Mouse (Mus musculus): ENCODE measurements around the gene Paqr7. TPM values are rescaled to one million over a fixed set of nuclear protein-coding genes. Genes with fewer than 3 reads are reported as not detected.
A peak's percentile ranks its signal among the peaks of the same experiment; 100 is the strongest.
"Not testable (repeated sequence)": the region's sequence is repeated elsewhere in the genome, so short reads cannot be mapped to it uniquely, and the experiment has no call there.

Paqr7 gene
- total RNA-seq, 2 experiments from 2014 or later: 3.9 to 5.4 TPM

DNA sequence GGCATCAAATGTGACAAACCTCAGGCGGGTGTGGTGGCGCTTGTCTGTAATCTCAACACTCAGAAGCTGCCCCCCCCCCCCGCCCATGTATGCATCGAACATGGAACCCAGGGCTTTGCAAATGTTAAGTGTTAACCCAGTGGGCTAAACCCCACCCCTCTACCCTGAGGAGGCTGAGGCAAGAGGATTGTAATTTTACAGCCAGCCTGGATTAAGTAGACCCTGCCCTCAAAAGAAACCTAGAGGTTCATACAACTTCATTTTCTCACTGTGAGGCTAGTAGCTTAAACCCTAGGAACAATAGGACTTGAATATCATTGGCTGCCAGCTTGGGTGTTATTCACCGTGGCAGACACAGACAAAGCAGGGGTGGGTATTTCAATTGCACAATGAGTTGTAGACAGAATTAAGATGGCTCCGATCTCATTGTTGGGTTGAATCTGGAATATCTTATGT is 27.1 kb upstream of the Paqr7 start:
- intact Hi-C loops (cut with DNase I; ENCODE audit: low total_unique reads): no loop called here
- DNase-seq: no peak

DNA sequence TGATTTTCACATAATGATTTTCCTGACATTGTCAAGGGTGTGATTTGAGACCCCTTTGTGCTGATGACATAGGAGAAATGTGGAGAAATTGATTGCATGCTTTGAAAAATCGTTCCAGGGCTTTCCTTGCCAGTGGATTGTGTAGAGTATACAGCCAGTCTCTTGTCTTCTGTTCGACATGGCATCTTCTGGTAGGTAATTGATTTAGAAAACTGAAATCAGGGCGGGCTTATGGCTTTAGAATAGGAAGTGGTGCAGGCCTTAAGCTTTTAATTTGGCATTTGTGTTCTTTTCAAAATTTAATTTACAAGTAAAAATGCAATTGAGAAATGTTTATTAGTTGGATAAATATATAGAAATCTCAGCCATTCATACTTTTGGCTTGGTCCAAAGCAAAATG is 26.5 kb upstream of the Paqr7 start:
- intact Hi-C loops (cut with DNase I; ENCODE audit: low total_unique reads): no loop called here
- no peak for DNase-seq

DNA sequence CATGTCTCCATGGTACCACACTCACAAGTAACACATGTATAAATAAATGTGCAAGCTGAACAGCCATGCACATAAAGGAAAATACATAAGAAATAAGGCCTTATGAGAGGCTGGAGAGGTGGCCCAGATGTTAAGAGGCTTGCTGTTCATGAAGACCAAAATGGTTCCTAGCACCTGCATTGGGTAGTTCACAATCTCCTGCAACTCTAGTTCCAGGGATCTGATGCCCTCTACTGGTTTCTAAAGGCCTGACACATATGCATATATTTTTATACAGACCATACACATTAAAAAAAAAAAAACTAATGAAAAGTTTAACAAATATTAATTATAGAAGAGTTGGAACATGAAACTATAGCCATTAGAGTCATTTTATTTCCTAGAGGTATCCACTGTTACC is 25.0 kb upstream of the Paqr7 start:
- DNase-seq: no peak
- intact Hi-C loops (cut with DNase I; ENCODE audit: low total_unique reads): no loop called here

DNA sequence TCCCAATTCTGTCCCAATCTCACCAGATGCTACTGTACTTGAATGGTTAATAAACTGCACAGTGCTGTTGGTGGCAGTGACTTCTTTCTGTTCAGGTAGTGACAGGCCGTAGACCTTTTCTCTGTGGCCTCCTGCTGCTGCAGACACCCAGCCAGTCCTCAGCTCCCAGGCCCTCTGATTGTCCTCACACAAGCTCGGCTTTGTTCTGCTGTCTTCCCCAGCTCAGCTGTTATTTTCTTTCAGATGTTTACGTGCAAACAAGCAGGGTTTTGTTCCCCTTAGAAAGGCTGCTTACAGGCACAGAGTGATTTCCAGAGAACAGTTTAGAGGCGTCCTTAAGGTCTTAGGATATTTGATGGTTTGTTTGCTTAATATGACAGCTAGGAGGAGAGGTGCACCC is 22.7 kb upstream of the Paqr7 start:
- intact Hi-C loops (cut with DNase I; ENCODE audit: low total_unique reads): no loop called here
- DNase-seq: no peak

DNA sequence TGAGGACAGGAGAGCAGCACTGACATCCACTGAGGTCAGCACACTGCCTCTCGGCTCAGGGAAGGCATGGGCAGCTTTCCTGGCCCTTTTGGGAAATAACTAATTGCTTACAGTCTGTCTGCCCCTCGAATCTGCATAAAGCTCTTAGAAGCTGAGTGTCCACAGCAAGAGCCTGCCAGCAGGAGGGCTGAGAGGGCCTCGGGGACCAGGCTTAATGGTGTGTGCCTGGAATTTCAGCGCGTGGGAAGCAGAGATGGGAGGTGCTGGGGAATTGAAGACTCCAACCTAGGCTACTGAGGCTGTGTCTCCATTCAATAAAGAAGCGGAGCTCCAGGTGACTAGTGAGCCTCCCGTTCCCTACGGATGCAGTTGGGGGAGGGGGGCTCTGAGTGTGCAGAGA is 22.3 kb upstream of the Paqr7 start:
- DNase-seq: no peak
- intact Hi-C loops (cut with DNase I; ENCODE audit: low total_unique reads): no loop called here

DNA sequence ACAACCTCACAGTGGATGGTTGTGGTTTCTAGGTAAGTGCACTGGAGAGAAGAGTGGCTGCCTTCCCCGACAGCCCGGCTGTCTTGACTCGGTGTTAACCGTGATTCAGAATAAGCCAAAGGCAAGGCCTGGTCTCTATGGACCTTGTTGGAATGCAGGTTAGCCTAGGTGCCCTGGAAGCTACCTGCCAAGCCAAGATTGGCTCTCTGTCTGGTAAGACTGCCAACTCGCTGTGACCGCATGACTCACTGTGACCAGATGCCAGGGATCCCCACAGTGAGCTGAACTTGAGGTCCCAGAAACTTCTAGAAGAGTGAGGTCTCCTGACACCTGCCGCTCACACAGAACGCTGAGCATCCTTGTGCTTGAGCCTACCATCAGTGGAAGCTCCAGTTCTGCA is 19.6 kb upstream of the Paqr7 start:
- intact Hi-C loops (cut with DNase I; ENCODE audit: low total_unique reads): no loop called here
- DNase-seq: no peak

DNA sequence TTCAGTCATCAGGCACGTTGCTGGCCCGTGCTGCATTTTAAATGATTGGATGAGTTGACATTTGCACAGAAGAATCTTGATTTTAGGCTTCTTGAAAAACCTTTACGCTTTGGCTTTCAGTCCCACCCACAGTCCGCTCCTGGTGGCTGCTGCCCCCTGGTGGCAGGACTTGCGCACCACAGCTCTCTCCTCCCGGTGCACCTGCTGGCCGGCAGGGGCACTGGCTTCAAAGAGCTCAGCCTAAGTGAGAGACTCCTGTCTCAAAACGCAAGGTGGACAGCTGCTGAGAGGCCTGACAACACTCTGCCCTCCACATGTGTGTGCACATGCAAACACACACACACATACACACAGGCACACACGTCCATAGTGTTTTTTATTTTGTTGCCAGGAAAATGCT is 18.5 kb upstream of the Paqr7 start:
- DNase-seq: peak; percentile 88
- intact Hi-C loops (cut with DNase I; ENCODE audit: low total_unique reads): loop anchor here (2.0 kb wide), 1 partner anchor 83 kb away; no protein-coding TSS in a partner anchor

DNA sequence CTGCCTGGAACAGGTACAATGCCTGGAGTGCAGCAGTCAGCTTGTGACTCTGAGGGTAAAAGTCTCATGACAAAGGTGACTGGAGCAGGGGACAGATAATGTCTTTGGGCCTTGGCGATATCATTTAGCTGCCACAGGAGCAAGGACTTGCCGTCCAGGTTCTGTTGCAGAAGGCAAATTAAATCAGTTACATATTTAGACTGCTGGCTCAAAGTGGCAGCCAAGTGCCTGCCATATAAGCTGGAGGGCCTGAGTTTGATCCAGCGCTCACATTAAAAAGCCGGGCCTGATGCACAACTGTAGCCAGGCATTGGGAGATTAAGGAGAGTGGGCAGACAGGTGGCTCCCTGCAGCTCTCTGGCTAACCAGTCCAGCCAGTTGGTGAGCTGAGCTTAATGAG is 16.7 kb upstream of the Paqr7 start:
- no peak for DNase-seq
- intact Hi-C loops (cut with DNase I; ENCODE audit: low total_unique reads): loop anchor here (2.0 to 10.0 kb wide), 2 partner anchors 85 to 225 kb away; partner anchors contain the start of gene Grrp1

DNA sequence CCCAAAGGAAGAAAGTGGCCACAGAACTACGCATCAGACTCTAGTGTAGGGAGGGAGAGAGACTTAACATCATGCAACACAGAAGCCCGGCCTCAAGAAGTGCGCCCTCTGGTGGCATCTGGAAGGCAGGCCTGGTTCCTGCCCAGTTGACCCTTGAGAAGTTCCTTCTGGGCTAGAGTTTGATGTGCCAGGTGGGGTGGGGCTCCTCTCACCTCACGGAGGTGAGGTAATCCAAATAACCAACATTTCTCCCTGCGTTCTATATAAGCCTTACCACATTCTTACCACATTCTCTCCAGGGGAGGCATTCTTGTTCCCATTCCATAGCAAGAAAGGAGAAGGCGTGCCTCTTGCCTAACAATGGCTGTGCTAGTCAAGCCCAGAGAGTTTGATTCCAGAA is 15.6 kb upstream of the Paqr7 start:
- intact Hi-C loops (cut with DNase I; ENCODE audit: low total_unique reads): loop anchor here (10.0 kb wide), 1 partner anchor 226 kb away; the partner anchor contains the start of gene Grrp1

DNA sequence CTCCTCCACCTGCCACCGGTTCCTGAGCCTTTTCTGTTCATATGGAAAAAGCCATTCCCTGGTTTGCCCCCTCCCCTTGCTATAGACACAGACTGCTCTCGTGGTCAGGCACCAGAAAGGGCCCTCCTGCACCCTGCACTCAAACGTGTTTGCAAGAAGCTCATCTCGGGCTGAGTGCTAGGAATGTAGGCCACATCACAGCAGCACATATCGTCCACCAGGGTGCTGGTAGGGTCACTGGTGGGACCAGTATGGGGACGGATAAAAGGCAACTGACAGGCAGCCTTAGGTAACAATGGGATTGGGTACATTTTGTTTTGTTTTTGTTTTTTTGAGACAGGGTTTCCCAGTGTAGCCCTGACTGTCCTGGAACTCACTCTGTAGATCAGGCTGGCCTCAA is 15.2 kb upstream of the Paqr7 start:
- DNase-seq: no peak
- intact Hi-C loops (cut with DNase I; ENCODE audit: low total_unique reads): loop anchor here (10.0 kb wide), 1 partner anchor 226 kb away; the partner anchor contains the start of gene Grrp1

More for the DNA sequence above, 15.6 kb upstream of the Paqr7 start:
- DNase-seq: peak; percentile 75

DNA sequence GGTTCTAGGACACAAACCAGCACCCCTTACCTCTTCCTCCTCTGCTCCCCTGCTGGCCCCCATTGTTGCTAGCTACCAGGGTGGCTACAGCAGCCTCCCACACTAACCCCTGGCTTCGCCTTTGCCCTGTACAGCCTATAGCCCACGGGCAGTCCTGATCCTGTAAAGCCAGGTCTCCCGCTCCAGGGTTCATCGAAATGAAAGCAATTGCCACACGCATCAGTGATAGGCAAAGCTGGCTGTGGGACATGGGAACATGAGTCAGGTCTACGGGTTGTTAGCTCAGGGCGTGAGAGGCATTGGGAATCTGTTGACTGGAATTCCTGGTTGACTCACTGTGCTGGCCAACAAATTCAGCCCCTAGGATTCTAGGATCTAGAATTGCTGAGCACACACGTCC is 14.1 kb upstream of the Paqr7 start:
- DNase-seq: no peak
- intact Hi-C loops (cut with DNase I; ENCODE audit: low total_unique reads): loop anchor here (10.0 kb wide), 1 partner anchor 228 kb away; the partner anchor contains the start of gene Grrp1

DNA sequence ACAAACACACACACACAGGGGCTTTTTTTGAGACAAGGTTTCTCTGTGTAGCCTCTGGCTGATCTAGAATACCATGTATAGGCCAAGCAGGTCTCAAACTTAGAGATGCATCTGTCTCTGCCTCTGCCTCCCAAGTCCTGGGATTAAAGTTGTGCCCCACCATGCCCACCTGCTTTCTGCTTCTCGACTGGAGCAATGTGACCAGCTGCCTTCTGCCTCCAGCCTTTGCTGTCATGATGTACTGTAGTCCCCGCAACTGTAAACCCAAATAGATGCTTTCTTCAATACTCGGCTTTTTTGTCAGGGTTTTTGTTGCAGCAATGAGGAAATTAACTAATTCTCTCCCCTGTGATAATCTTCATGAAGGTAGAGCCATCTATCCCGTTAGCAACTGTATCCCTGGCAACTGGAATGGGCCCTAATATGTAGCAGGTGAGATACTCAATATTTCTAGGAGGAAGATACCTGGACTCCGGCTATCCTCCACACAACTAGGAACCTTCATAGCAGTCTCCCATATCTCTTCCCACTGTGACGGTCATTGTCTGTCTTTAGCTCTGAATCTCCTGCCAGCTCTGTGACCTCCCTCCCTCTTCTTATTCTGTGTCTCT is 13.3 kb upstream of the Paqr7 start:
- DNase-seq: no peak
- intact Hi-C loops (cut with DNase I; ENCODE audit: low total_unique reads): loop anchor here (10.0 kb wide), 1 partner anchor 228 kb away; the partner anchor contains the start of gene Grrp1

DNA sequence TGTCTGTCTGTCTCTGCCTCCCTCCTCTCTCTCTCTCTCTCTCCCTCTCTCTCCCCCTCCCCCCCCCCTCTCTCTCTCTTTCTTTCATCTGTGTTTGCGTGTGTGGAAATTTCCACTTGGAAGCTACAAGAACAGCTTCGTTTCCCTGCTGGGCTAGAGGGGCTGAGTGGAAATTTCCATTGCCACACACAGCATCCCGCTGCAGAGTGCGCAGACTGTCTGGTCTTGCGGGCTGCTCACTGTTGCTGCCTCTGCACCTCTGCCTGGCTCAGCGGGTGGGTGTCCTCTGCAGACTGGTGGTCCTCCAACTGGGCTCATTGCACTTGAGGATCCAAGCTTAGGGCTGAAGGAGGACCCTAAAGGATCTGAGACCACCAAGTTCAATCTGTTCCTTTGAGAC is 12.8 kb upstream of the Paqr7 start:
- intact Hi-C loops (cut with DNase I; ENCODE audit: low total_unique reads): loop anchor here (10.0 kb wide), 1 partner anchor 229 kb away; the partner anchor contains the start of gene Grrp1
- no peak for DNase-seq

DNA sequence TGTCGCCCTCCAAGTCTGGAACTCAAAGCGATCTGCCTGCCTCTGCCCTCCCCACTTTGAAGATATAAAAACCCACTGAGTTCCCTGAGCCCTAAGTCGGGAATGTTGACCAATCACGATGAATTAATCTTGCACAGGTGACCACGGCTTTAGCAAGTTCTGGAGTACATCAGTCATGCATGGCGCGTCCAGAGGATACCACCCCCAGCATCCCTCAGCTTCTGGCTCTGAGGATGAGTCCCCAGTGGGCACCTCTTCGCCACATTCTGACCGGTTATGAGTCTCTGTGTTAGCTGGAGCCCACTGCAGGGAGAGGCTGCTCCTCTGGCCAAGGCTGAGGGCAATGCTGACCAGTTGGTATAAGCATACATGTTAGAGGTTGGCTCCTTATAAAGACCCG is 12.3 kb upstream of the Paqr7 start:
- intact Hi-C loops (cut with DNase I; ENCODE audit: low total_unique reads): loop anchor here (10.0 kb wide), 1 partner anchor 229 kb away; the partner anchor contains the start of gene Grrp1
- DNase-seq: no peak

DNA sequence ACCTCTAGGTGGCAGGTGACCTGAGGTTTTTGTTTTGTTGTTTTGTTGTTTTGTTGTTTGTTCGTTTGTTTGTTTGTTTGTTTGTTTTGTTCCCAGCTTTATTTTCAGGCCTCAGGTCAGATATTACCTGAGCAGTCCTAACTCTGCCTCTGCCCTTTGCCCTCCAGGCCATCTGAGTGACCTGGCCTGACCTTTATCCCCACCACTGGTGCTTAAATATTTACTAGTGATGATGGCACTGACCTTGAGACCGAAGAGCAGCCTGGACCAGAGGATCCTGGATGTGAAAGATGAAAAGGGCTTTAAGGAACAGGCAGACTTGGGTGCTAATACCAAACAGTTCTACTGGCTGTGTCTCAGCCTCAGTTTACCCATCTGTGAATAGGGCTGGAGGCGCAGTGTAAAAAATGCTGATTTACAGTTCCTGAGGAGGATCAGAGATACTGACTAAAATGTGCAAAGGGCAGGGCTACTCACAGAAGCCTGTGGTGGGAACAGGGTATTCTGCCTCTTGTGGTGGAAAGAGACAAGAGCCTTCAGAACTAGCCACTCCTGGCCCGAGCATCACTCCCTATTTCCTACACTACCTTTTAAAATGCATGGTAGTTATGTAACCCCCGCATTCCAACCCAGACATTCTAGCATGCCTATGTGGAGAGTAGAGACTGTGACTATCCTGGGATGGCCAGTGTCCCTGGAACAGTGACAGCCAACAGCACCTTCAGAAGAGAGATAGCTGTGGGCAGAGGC is 11.2 kb upstream of the Paqr7 start:
- intact Hi-C loops (cut with DNase I; ENCODE audit: low total_unique reads): loop anchor here (10.0 kb wide), 1 partner anchor 231 kb away; the partner anchor contains the start of gene Grrp1
- DNase-seq: no peak

DNA sequence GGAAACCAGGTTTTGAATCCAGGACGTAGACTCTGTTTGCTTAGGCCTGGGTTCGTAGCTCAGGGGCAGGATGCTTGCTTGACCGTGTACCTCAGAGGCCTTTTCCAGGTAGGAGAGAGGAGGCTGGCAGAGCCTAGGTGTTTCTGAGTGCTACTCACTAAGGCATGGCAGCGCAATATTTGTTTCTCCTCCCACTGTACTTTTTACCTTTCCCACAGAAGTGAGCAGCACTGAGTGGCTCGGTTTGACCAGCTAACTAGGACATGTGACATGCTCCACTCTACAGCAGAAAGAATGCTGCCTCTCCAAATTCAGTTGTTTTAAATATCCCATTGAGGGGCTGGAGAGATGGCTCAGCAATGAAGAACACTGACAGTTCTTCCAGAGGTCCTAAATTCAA is 8.3 kb upstream of the Paqr7 start:
- intact Hi-C loops (cut with DNase I; ENCODE audit: low total_unique reads): loop anchor here (10.0 kb wide), 1 partner anchor 233 kb away; the partner anchor contains the start of gene Grrp1
- DNase-seq: no peak

DNA sequence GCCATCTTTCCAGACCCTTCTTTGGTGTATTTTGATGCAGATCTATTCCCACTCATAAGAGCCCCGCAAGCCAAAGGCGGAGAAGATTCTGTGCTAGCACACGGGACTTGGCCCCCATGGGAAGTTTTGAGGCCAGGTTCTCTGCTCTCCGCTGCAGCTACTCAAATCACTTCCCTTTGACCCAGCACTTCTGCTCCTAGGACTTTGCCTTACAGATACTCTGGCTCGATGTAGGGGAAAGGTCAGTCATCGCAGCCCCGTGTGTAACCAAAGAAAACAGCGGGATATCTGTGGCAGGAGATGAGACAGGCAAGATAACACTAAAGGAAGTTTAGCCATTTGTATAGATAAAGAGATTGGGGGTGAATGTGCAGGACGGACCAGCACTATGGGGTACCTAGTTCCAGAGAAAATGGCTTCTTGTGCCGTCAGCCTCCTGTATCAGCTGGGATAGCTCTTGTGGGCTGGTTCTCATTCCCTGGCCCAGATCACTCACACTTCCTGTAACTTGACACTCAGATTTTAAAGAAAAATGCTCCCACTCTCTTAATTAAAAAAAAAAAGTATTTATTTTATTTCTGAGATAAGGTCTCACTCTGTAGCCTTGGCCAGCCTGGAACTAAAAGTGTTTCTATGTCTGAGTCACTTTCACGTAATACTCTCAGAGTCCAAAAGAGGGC is 6.4 kb upstream of the Paqr7 start:
- intact Hi-C loops (cut with DNase I; ENCODE audit: low total_unique reads): loop anchor here (10.0 kb wide), 1 partner anchor 235 kb away; the partner anchor contains the start of gene Grrp1

DNA sequence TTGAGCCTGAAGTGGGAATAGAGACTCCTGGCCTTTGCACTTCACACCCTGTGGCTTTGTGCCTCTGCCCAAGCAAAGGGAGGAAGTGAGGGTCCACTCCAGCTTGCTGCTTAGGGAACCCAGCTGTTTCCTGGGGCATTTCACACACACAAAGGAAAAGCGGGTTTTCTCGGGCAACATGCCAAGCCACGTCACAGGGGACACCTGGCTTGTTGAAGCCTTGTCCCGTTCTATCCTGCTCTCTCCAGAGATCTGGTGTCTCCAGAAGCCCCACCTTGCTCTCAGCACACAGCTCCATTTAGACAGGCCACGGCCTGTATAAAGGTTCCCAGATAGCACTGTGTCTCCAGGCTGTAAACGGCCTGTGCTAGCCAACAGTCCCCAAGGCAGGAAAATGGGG is 4.8 kb upstream of the Paqr7 start:
- DNase-seq: no peak
- intact Hi-C loops (cut with DNase I; ENCODE audit: low total_unique reads): no loop called here

More for the DNA sequence above, 6.4 kb upstream of the Paqr7 start:
- no peak for DNase-seq

DNA sequence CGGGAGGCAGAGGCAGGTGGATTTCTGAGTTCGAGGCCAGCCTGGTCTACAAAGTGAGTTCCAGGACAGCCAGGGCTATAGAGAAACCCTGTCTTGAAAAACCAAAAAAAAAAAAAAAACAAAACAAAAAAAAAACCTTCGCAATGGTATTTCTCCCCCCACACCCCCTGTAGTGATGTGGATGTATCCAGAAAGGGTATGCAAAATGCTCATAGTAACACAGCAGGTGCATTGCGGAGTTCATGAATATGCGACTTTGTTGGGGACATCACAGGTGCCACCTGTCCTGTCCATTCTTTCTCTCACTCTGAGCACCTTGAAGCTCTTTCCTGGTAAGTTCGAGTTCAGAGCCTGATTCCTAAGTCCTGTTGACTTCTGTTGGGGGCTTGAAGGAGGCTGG is 2.3 kb upstream of the Paqr7 start:
- intact Hi-C loops (cut with DNase I; ENCODE audit: low total_unique reads): not testable (repeated sequence)

More for the DNA sequence above, 2.3 kb upstream of the Paqr7 start:
- DNase-seq: not testable (repeated sequence)

All from gastrocnemius, postnatal 14 days (tissue).